Mouse (Mus musculus) heart, embryonic 16.5 days (tissue): Measurements from ENCODE around the gene Usp29. TPM values are rescaled to one million over a fixed set of nuclear protein-coding genes. Genes with fewer than 3 reads are reported as not detected.
"Not testable (repeated sequence)": the region's sequence is repeated elsewhere in the genome, so short reads cannot be mapped to it uniquely, and the experiment has no call there.

Experiments used
- ATAC-seq: fragments of 200-750 bp; cut with Nextera tagmentation; replicated peaks from 2 replicates; pipeline ENCODE4 v1.8.0; 2017; ENCODE audit warnings: moderate number of reproducible peaks; ENCODE audit not compliant: insufficient read depth, low FRiP score; ENCODE audit errors: extremely low read depth
- H3K27ac ChIP-seq: fragments of 300-500 bp; sonication (generic); 2 replicates; pipeline ENCODE4 v1.5.1; 2014; ENCODE audit warnings: mild to moderate bottlenecking, low read length, control low read depth, moderate library complexity
- H3K27me3 ChIP-seq: fragments of 300-500 bp; sonication (generic); 2 replicates; pipeline ENCODE4 v1.6.1; 2014; ENCODE audit warnings: low read length, mixed read lengths; ENCODE audit not compliant: control insufficient read depth, insufficient read depth
- H3K36me3 ChIP-seq: fragments of 300-500 bp; sonication (generic); 2 replicates; pipeline ENCODE4 v1.6.1; 2014; ENCODE audit not compliant: control insufficient read depth, insufficient read depth
- H3K4me1 ChIP-seq: fragments of 300-500 bp; sonication (generic); 2 replicates; pipeline ENCODE4 v1.6.1; 2014; ENCODE audit warnings: low read length, mixed read lengths; ENCODE audit not compliant: control insufficient read depth, insufficient read depth
- H3K4me2 ChIP-seq: fragments of 300-500 bp; sonication (generic); 2 replicates; pipeline ENCODE4 v1.6.1; 2014; ENCODE audit warnings: low read depth, mild to moderate bottlenecking, control low read depth, low read length
- H3K4me3 ChIP-seq: fragments of 300-500 bp; sonication (generic); 2 replicates; pipeline ENCODE4 v1.5.1; 2014; ENCODE audit warnings: mild to moderate bottlenecking, control low read depth, low read length
- H3K9ac ChIP-seq: fragments of 300-500 bp; sonication (generic); 2 replicates; pipeline ENCODE4 v1.6.1; 2014; ENCODE audit warnings: low read length, control low read depth
- H3K9me3 ChIP-seq: fragments of 300-500 bp; sonication (generic); replicated peaks from 2 replicates; pipeline ENCODE4 v1.6.1; 2016; ENCODE audit warnings: low read length; ENCODE audit not compliant: control insufficient read depth
- WGBS: fragments of 180-500 bp; shearing (Covaris S2); extraction: QIAGEN DNeasy Blood & Tissue Kit; methylation state at CpG from one replicate; pipeline ENCODE4 v1.1.7; 2014; 5-methylcytosine and 5-hydroxymethylcytosine counted together
- polyA plus RNA-seq: library from polyadenylated mRNA; unstranded; fragments of >200 nt; fragmentation: Nextera tagmentation; extraction: Ambion mirVana; gene quantifications from 2 replicates; pipeline ENCODE4 v1.2.1, GENCODE M21; 2015

Usp29 gene
- polyA plus RNA-seq, 1 experiment from 2014 or later: 6.1 TPM

DNA sequence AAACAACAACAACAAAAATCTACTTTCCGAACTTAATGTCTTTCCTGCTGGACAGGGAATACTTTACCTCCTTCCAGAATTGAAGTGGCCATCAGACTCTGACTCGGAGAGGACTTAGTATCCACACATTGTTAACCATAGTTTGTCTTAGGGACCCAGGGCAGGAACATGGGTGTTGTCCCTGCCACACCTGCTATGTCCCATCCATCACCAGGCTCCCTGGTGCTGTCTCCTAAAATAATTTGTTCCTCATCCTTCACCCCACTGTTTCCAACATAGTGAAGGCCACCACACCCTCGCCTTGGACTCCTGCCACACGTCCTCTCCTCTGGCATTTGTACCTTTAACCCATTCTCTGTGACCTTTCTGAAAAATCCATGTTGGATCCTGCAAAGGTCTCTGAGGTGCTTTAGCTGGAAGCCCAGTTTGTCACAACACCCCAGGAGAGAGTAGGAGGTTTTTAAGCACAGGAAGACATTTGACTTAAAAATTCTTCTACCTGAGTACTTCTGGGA, 26.5 kb downstream of the Usp29 start:
- H3K4me1 ChIP-seq: no peaks in the 10 kb centered on the region
- no peak overlapping the region for H3K4me3 ChIP-seq
- no peak overlapping the region for H3K4me2 ChIP-seq
- no peak overlapping the region for H3K27ac ChIP-seq
- 63% methylated on average over 4 of the region's 4 CpGs for WGBS
- H3K36me3 ChIP-seq: no peaks in the 10 kb centered on the region
- H3K27me3 ChIP-seq: no peaks in the 10 kb centered on the region
- no peak overlapping the region for H3K9ac ChIP-seq
- H3K9me3 ChIP-seq: no peaks in the 10 kb centered on the region
- no peak for ATAC-seq

GRCm38 (mm10) chr7:6759698-6760097, 29.3 kb downstream of the Usp29 start:
- Histone ChIP-seq H3K9me3 (no peaks in the 10 kb centered on the region), H3K27ac (no peak overlapping the region), H3K4me2 (no peak overlapping the region)

GRCm38 (mm10) chr7:6760170-6760569, 29.8 kb downstream of the Usp29 start:
- ATAC-seq: no peak
- H3K4me2 ChIP-seq: no peak overlapping the region
- H3K36me3 ChIP-seq: no peaks in the 10 kb centered on the region
- 66% methylated on average over 6 of the region's 6 CpGs for WGBS
- no peaks in the 10 kb centered on the region for H3K27me3 ChIP-seq
- H3K4me1 ChIP-seq: peaks cover 1% of the 10 kb centered on the region; the same call in 1 of the 2 replicates
- H3K9me3 ChIP-seq: no peaks in the 10 kb centered on the region
- H3K27ac ChIP-seq: no peak overlapping the region
- H3K9ac ChIP-seq: no peak overlapping the region
- H3K4me3 ChIP-seq: no peak overlapping the region

More at GRCm38 (mm10) chr7:6759698-6760097, 29.3 kb downstream of the Usp29 start:
- Histone ChIP-seq H3K4me1 (no peaks in the 10 kb centered on the region), H3K27me3 (no peaks in the 10 kb centered on the region), H3K36me3 (no peaks in the 10 kb centered on the region), H3K9ac (no peak overlapping the region), H3K4me3 (no peak overlapping the region)
- WGBS: 72% methylated on average over 12 of the region's 12 CpGs
- no peak for ATAC-seq

- H3K4me2 ChIP-seq: no peak overlapping the region
- H3K4me3 ChIP-seq: no peak overlapping the region
- no peaks in the 10 kb centered on the region for H3K27me3 ChIP-seq
- H3K9me3 ChIP-seq: no peaks in the 10 kb centered on the region
- no peaks in the 10 kb centered on the region for H3K36me3 ChIP-seq
- H3K27ac ChIP-seq: no peak overlapping the region
- H3K9ac ChIP-seq: no peak overlapping the region
- 36% methylated on average over 5 of the region's 5 CpGs for WGBS
- H3K4me1 ChIP-seq: peaks cover 12% of the 10 kb centered on the region; the same call in 1 of the 2 replicates
- ATAC-seq: peak; percentile 73; the same call in 1 of the 2 replicates
Measured at GRCm38 (mm10) chr7:6765240-6765639, 34.9 kb downstream of the Usp29 start.

DNA sequence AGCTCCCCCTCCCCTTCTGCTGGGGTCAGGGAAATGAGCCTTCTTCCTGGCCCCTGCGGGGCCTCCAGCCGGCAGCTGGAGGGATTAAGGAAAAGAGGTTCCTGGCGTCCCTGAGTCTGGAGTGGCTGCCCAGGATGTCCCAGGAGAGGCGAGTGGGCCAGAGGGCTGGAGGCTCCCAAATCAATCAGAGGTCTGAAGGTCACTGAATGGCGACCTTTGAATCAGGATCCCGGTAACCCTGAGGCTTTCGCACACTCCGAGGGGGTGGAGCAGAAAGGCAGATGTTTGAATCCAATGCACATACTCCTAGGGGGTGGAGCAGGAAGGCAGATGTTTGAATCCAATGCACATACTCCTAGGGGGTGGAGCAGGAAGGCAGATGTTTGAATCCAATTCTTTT, 39.9 kb downstream of the Usp29 start:
- Histone ChIP-seq H3K4me2 (no peak overlapping the region), H3K27ac (0 out of 2 replicates have a peak overlapping the region, but pooled peaks have one; percentile 28), H3K4me1 (peaks cover 11% of the 10 kb centered on the region; the same call in 1 of the 2 replicates), H3K9ac (no peak overlapping the region), H3K9me3 (no peaks in the 10 kb centered on the region), H3K36me3 (no peaks in the 10 kb centered on the region), H3K27me3 (no peaks in the 10 kb centered on the region), H3K4me3 (no peak overlapping the region)
- peak; percentile 29; the same call in 1 of the 2 replicates for ATAC-seq
- WGBS: 9% methylated on average over 8 of the region's 8 CpGs

DNA sequence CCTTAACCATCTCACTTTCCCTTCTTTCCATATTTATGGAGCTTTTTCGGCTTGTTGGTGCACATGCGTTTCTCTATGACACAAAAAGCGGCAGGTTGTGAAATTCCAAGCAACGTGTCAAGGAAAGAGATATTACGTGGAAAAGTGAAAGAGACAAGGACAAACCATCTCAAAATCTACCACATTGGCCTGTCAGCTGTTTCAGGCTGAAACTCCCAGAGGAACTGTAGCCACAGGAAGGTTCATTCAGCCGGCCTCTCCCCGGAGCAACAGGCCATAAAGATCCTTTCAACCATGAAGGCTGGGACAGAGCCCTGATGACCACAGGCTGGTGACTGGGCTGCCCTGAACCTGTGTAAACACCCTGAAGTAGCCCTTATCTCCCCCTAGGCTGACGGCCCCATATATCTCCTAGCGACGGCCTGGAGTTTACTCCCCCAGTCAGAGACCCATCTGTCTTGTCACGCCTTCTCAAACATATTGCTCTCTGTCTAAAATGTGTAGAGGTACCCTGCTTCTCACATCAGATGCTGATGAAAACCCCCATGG, 43.6 kb downstream of the Usp29 start:
- H3K9ac ChIP-seq, H3K27ac ChIP-seq, H3K4me3 ChIP-seq, H3K9me3 ChIP-seq, ATAC-seq, H3K36me3 ChIP-seq, H3K27me3 ChIP-seq, H3K4me2 ChIP-seq: not testable (repeated sequence)
- H3K4me1 ChIP-seq: peaks cover 30% of the 10 kb centered on the region
- WGBS: 42% methylated on average over 11 of the region's 11 CpGs

GRCm38 (mm10) chr7:6776314-6777059, 46.1 kb downstream of the Usp29 start:
- no peak for ATAC-seq
- no peaks in the 10 kb centered on the region for H3K27me3 ChIP-seq
- H3K4me3 ChIP-seq: no peak overlapping the region
- WGBS: 76% methylated on average over 10 of the region's 10 CpGs
- no peak overlapping the region for H3K9ac ChIP-seq
- H3K9me3 ChIP-seq: no peaks in the 10 kb centered on the region
- H3K27ac ChIP-seq: peak overlapping the region; percentile 90
- H3K36me3 ChIP-seq: no peaks in the 10 kb centered on the region
- H3K4me2 ChIP-seq: no peak overlapping the region
- H3K4me1 ChIP-seq: peaks cover 26% of the 10 kb centered on the region

DNA sequence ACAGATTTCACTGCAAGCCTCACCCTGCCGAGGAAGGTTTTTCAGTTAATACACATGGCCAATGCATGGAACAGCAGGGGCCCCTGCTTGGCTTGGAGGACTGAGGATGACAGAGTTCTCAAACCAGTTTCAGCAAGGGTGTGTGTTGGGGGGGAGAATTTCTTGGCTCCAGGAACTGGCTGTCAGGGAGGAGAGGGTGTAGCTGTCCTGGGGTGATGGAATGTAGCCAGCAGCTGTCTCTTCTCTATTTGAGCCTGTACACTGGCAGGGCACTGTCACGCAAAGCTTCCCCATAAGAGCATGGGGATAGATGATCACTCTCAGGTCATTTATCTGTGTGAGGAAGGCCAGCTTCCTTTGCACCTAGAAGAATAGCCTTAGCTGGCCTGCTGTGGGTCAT, 46.7 kb downstream of the Usp29 start:
- ATAC-seq: peak; percentile 83
- no peak overlapping the region for H3K4me3 ChIP-seq

DNA sequence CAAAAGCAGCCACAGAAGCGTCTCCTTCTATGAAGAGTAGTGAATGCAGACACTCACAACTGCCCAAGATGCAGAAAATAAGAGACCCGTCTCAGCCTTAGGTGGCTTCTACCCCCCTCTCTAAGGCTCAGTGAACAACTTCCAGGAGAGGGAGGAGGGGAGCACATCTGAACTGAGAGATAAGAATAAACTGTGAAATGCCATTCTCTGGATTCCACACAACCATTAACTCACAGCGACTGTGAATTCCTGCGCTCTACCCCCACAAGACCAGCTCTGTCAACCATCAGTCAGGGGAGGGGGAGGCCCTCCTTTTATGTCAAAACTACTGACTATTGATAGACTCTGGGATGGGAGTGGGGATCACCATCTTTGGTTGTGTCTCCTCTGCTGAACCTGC, 47.3 kb downstream of the Usp29 start:
- Histone ChIP-seq H3K36me3 (no peaks in the 10 kb centered on the region), H3K4me1 (peaks cover 30% of the 10 kb centered on the region), H3K9me3 (no peaks in the 10 kb centered on the region), H3K27me3 (no peaks in the 10 kb centered on the region), H3K27ac (peak overlapping the region; percentile 90), H3K9ac (peak overlapping the region; percentile 16; the same call in 1 of the 2 replicates), H3K4me2 (peak overlapping the region; percentile 38), H3K4me3 (no peak overlapping the region)
- 11% methylated on average over 4 of the region's 4 CpGs for WGBS
- peak; percentile 77 for ATAC-seq

More for the DNA sequence above, 46.7 kb downstream of the Usp29 start:
- Histone ChIP-seq H3K9me3 (no peaks in the 10 kb centered on the region), H3K27me3 (no peaks in the 10 kb centered on the region), H3K9ac (peak overlapping the region; percentile 16; the same call in 1 of the 2 replicates), H3K36me3 (no peaks in the 10 kb centered on the region), H3K4me1 (peaks cover 30% of the 10 kb centered on the region), H3K27ac (peak overlapping the region; percentile 90), H3K4me2 (peak overlapping the region; percentile 38)
- WGBS: 17% methylated on average over 2 of the region's 2 CpGs
